Mouse (Mus musculus): ENCODE measurements around the gene Vav2.

Gene Vav2

GRCm38 (mm10) chr2:27262984-27263383, 163.8 kb downstream of the Vav2 start:
- DNase-seq (ENCODE audit: low spot score), result no peak

- no peak for DNase-seq (ENCODE audit: low spot score)
Observed at GRCm38 (mm10) chr2:27251434-27251833, 175.4 kb downstream of the Vav2 start.

DNA sequence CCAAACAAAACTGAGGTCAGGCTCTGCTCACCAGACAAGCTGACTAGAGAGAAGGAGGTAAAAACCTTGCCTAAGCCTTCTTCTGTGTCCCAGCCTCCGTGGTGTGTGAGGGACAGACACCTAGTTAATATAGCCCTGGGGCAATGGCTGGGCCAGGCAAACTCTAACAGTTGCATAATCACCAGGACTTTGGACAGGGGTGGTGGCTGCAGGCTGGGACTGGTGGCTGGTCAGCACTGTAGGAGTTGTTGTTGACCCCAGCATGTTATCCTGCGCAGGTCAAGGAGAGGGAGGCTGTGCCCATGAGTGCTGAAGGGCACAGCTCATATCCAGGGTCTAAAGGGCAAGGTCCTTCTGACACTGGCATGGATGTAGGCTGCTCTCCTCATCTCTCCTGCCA, 178.6 kb downstream of the Vav2 start, which contains the start of gene Sardh:
Gene Sardh (minus strand): TSS at position 127 of the 400 bp plus-strand sequence.
- DNase-seq (ENCODE audit: low spot score), result no peak

DNA sequence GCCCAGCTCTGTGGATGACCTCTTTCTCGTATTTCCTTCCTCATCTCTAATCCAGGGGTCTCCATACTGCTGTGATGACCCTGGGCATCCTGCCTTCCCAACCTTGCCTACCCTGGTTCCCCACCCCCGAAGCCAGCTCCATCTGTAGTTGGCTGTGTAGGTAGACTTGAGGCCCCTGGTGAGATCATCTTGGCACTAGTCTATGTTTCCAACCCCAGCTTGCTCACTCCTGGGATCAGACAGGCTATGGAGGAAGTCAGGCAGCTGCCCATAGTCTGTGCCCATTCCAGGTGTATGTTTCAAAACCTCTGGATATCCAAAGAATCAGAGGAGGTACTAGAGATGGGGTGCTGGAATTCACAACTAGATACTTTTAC, 179.4 kb downstream of the Vav2 start:
- DNase-seq (ENCODE audit: low spot score), result no peak

- no peak for DNase-seq (ENCODE audit: low spot score)
Observed at GRCm38 (mm10) chr2:27246712-27247486, 179.9 kb downstream of the Vav2 start.

GRCm38 (mm10) chr2:27245947-27246346, 180.9 kb downstream of the Vav2 start:
- DNase-seq (ENCODE audit: low spot score), result no peak

DNA sequence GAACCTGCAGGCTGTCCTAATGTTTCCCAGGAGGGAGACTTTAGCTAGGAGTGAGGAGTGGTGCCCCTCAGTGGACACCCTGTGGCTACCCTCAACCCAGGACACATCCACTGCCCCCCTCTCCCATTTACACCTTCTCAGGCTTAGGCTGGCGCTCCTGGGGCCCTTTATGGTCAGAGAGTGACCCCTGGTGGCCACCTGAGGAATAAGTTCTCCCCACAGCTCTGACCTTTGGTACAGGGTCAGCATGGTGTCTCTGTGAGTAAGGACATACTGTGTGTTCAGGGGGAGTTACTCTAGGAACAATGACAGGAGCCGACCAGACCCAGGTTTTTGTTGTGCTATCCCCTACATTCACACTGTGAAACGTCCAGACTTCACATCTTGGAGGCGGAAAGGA, 189.5 kb downstream of the Vav2 start:
- DNase-seq (ENCODE audit: low spot score), result no peak

DNA sequence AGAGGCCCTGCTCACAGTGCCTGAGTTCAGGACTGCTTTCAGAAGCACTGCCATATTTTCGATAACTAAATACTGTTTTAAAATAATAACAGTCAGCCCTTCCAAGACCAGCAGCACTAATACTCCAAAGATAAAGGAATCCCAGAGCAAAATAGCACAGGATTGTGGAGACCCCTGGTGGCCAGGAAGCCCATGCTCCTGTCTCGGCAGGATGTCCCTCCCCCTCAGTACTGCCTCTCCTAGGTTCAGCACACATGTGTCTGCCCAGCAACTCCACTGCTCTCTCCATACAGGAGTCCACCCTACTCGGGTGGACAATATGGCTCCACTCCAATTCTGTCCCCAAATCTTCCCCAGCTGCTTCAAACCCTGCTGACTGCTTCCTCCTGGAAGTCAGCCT, 191.1 kb downstream of the Vav2 start:
- no peak for DNase-seq (ENCODE audit: low spot score)

GRCm38 (mm10) chr2:27232376-27232775, 194.5 kb downstream of the Vav2 start:
- no peak for DNase-seq (ENCODE audit: low spot score)

GRCm38 (mm10) chr2:27229481-27230105, 197.2 kb downstream of the Vav2 start:
- no peak for DNase-seq (ENCODE audit: low spot score)

- no peak for DNase-seq (ENCODE audit: low spot score)
Observed at GRCm38 (mm10) chr2:27228809-27229480, 197.9 kb downstream of the Vav2 start.

DNA sequence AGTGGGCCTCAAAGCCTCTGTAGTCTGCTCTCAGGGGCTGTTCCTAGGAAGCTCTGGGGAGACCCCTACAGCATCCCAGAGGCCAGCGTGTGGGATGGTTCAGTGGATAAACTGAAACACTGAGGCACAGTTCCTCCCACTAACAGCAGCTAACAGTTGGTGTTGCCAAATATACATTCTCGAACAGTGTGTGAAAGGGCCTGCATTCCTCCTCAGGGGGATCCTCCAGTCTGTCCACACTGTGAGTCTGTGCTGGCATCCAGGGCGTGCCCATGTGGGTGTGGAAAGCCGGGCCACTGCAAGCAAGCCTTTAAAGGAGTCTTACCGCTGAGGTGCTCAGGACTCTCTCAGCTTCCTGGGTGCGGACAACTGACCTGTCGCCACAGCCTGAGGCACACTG, 200.3 kb downstream of the Vav2 start:
- DNase-seq (ENCODE audit: low spot score), result no peak

GRCm38 (mm10) chr2:27223012-27223421, 203.8 kb downstream of the Vav2 start:
- DNase-seq (ENCODE audit: low spot score), result no peak

GRCm38 (mm10) chr2:27218569-27218968, 208.3 kb downstream of the Vav2 start:
- DNase-seq (ENCODE audit: low spot score), result no peak

DNA sequence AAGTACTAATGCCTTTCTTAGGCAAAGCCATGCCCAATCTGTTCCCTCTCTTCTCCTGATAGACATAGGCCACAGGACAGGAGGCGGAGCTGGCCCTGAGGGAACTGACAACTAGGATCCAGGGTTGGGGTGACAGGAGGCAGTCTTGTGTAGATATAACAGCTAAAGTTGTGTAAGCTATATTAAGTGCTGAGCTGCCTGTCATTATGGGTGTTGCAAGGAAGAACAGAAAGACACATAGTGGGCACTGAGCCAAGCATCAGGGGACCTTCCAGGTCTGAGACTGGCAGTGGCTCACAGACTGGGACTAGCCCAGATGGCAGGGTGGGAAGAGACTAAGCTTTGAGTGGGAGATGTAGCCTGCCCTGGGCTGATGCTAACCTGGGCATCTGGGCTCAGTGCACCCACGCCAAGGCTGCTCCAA, 208.7 kb downstream of the Vav2 start:
- DNase-seq (ENCODE audit: low spot score), result no peak

DNA sequence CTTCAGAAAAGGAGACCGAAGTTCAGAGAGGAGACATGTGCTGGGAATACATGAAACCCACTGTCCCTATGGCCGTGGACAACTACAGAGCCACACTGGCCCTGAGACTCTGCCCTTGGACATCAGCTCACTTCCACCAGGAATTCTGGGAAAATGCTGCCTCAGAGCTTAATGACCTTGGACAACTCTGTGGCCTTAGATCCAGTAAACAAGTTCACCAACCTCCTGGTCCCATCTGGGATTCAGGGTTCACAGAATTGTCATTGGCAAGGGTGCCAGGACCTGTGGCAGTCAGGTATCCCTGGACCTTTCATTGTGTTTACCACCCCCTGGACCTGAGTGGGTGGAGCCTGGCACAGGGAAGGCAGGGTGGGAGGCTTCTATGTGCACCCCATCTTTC, 211.3 kb downstream of the Vav2 start:
- no peak for DNase-seq (ENCODE audit: low spot score)
